Mouse (Mus musculus): ENCODE results near the gene Mybph.

GRCm38 (mm10) chr1:134232778-134233531, 39.7 kb downstream of the Mybph start:
- TF ChIP-seq CTCF (IDR thresholded peaks at IDR 0.05; ENCODE audit: low read depth, low read length) (no peak), POLR2A (IDR thresholded peaks at IDR 0.05; ENCODE audit: extremely low read depth, insufficient read depth, low read length) (no peak)
